Mouse (Mus musculus) embryo, embryonic 10 days (tissue): Measurements from ENCODE around the gene Gprc5b.

Source experiments
- DNase-seq: peaks from one replicate; pipeline ENCODE4 v3.0.0-alpha.2; 2015; ENCODE audit warnings: low spot score

Gprc5b gene

GRCm38 (mm10) chr7:118989275-118989856, 5.6 kb downstream of the Gprc5b start:
- no peak for DNase-seq

GRCm38 (mm10) chr7:118986369-118986768, 8.6 kb downstream of the Gprc5b start:
- no peak for DNase-seq

DNA sequence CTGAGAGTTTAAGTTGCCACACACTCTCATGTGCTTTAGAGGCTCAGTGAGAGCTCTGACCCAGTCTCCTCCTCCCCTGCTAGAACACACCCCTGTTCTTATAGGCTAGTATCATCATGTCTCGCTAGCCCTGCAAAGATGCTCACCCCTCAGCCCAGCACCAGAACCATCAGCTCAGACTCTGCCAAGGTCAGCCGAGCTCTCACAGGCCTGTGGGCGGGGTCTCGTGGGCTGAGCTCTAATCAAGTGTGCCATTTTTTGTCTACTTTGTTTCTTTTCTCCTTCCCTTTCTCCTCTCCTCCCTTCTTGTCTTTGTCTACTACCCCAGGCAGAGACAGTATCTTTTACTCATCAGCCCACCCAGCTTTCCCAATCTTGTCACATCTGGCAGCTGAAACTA, 9.2 kb downstream of the Gprc5b start:
- DNase-seq: no peak

DNA sequence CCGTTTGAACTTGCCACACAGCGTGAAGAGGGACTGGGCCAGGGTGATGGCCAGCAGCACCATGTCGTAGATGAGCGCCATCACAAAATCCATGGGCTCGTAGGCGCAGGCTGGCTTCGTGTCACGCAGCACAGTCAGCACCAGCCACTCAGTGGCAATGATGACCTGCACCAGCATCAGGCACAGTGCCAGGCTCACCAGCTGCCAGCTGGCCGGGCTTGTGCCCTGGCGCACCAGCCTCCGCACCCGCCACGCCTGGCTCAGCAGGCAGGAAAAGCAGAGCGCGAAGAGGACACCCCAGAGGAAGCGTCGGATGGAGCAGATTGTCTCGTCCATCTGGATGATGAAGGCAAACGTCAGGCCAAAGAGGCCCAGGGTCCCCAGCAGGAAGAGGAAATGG, 11.1 kb downstream of the Gprc5b start:
- DNase-seq: no peak

DNA sequence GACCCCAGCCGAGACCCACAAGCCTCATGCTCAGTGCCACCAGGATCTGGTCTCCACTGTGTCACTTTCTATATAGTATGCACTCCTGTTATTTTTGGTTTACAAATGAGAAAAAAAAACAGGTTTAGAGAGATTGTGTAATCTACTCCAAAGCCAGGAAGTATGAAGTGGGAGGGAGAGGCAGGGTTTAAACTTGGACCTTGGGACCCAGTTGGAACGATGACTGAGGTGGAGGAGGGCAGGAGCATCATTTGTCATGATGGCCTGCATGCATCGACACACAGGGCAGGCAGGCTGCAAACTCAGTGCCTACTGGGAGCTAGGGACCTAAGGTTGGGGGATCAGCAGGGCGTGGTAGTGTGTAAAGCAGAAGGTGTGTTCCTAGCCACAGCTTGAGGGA, 12.4 kb downstream of the Gprc5b start:
- no peak for DNase-seq

- DNase-seq: no peak
Observed at GRCm38 (mm10) chr7:118981831-118982230, 13.2 kb downstream of the Gprc5b start.

DNA sequence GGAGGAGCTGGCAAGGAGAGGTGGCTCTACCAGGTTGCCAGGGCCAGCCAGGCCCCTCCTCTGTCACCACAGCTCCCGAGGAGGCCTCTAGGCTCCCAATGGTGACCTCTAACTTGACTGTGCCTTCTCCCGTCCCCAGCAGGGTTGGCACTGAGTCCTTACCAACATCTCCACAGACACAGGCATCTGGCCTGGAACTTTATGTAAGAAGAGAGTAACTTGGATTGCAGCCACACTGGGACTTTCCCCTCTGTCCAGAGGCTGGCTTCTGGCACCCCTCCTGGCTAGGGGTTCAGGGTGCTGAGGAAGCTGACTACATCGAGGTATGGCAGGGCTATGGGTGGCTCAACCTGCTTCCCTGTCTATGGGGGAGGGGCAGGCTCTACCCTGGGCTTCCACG, 13.7 kb downstream of the Gprc5b start:
- DNase-seq: no peak

DNA sequence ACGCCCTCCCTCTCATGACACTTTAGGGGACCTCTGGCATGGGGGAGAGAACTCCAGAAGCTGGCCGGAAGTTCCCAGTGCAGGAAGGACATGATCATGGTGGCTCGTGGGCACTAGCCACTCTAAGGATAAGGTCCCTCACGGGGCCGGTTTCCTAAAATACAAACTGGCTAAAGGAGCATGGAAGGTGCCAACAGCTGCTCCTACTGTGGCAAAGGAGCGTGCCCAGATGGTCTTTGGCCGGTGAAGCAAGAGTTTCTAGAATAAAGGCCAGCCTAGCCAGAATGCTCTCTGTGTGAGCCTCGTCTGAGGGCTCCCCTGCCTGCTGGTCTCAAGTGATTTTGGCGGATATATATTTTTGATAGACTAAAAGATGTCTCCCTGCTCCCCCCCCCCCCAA, 15.3 kb downstream of the Gprc5b start:
- DNase-seq: no peak

DNA sequence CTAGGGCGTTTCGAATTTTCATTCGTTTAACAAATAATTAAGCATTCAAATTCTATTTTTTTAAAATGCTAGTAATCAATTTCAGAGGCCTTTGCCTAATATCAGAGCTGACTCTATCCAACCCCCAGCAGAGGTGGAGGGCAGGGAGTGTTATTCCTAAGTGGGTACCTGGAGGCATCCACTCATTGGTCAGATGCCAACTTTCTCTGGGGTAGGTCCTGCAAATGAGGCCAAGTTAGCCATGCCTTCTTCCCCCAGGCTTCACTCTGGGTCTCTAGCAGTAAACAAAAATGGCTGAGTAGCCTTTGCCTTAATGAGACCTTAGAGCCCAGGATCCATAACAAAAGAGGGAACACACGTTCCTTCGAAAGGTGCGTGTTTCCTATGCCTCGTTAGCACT, 15.9 kb downstream of the Gprc5b start:
- DNase-seq: no peak

DNA sequence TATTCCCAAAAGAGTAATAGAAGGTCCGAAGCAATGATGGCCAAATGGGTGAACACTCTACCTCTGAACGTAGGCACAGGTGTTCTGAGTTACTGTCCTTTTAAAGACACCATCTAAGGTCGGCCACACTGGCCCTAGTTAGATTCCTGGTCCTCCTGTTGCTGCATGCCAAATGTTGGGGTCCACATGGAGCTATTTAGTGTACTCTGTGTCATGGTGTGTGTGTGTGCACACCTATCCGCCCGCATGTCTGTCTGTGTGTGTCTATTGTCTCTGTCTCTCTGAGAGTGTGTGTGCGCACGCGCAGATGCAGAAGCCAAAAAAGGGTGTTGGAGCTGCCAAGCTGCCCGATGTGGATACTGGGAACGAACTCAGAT, 17.9 kb downstream of the Gprc5b start:
- no peak for DNase-seq

DNA sequence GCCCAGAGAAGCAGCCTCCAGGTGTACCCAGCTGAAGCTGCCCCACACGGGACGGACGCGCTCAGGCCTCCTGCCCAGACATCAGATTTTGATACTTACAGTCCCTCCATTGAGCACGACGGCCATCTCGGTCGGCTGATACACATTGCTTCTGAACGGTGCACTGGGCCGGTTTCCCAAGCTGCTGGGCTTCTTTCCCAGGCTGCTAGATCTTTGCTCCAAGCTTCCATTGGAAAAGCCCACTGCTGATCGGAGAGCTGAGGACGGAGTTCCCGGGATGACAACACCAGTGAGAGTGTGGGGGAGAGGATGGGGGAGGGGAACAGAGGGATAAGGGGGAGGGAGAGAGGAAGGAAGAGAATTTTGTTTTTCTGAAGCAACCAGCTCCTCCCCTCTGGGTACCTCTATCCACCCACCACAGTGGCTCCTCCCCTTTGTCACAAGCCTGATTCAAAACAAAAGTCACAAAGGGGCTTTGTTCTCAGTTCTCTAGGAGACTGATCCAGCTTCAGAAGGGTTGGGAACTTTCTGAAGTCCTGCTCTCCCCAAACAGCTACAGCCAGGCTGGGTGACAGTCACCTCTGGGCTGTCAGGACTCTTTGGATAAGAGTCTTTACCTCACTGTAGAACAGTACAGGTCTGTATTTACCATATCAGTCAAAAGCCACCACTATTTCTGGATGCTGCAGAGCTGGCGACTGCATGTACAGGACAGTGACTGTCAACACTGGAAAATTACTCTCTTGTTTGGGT, 18.4 kb downstream of the Gprc5b start:
- DNase-seq: peak; percentile 71

DNA sequence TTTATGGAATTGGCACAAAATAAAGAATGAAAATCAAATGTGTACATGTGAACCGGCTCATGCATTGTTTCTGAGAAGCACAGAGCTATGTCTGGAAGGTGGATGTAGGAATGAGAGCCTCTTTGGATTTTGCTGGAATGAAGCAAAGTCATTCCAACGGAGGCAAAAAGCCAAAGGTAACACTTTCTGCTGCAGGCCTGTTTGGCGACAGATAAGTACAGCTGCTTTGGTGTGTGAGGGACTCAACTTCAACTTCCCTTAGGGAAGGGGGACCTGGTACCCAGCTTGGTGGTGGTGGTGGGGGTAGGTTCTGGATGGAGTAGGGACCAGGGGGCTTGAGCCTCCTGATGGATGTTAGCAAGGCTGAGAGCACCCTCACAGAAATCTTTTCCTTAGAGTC, 19.2 kb downstream of the Gprc5b start:
- DNase-seq: no peak

DNA sequence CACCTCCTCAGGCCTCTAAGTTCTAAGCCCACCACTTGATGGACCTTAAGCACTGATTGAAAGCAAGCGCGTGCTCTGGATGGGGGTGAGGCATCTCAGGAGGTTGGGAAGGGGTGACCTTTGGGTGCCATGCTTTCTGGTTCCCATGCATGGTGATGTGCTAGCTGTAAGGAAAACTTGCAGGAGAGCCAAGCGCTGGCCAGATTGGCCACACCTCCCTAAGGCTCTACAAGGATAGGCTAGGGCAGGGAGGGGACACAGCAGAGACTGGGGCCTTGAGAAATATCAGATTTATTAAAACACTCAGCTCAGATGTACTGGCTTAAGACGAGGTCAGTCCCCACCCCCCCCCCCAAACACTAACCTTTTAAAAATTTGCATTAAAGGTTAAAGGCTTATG, 21.6 kb downstream of the Gprc5b start:
- no peak for DNase-seq

DNA sequence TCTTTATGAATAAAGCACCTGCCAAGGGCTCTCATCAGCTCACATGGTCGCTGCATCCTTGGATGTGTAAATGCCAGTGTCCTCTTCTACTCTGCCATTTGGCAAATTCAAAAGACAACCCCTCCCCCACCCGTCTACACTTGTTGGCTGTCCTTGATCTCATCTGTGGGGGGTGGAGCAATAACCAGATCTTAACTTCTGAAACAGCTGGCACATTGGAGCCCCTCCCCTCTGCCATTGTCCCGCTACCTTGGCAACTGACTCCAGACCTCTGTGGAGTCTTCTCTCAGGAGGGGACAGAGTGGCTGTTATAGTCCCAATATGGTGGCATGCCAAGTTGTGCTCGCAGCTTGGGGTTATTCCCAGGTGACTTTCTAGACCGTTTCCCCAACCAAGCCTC, 22.7 kb downstream of the Gprc5b start:
- peak; percentile 34 for DNase-seq

GRCm38 (mm10) chr7:118971499-118971898, 23.5 kb downstream of the Gprc5b start:
- no peak for DNase-seq

DNA sequence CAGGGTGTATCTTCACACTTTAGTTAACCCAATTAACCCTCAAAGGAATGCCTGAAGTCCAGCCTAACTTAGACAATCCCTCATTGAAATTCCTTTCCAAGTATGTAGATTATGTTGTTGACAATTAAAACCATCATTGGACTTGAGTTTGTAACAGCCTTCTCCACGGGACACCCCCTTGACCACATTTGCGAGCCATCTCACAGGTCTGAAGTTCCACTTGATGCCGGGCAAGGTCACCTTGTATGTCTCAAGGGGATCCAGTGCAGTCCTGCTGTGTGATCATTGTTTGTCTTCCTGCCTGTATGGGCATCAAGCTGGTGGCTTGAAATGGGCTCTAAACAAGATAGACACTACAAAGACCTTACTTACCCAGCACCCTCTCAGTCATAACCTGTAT, 26.1 kb downstream of the Gprc5b start:
- DNase-seq: no peak

GRCm38 (mm10) chr7:118965198-118965597, 29.8 kb downstream of the Gprc5b start:
- no peak for DNase-seq

- no peak for DNase-seq
Observed at GRCm38 (mm10) chr7:118964777-118965176, 30.2 kb downstream of the Gprc5b start.

DNA sequence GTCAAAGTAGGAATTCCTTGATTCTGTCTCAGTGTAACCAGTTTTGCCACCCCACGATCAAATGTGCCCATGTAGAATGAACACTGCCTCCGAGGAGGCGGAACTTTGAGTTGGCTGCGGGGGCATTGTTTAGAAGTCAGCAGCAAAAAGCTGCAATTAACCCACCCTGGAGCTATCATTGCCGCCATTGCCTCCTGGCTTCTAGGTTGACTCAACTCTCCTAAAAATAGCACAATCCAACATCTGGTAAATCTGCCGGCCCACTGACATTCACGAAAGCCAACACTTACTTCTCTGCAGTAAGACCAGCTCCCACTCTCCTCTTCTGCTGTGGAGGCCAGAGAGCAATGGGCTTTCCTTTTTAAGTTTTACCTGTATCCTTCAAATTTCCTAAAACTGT, 35.8 kb downstream of the Gprc5b start:
- no peak for DNase-seq

DNA sequence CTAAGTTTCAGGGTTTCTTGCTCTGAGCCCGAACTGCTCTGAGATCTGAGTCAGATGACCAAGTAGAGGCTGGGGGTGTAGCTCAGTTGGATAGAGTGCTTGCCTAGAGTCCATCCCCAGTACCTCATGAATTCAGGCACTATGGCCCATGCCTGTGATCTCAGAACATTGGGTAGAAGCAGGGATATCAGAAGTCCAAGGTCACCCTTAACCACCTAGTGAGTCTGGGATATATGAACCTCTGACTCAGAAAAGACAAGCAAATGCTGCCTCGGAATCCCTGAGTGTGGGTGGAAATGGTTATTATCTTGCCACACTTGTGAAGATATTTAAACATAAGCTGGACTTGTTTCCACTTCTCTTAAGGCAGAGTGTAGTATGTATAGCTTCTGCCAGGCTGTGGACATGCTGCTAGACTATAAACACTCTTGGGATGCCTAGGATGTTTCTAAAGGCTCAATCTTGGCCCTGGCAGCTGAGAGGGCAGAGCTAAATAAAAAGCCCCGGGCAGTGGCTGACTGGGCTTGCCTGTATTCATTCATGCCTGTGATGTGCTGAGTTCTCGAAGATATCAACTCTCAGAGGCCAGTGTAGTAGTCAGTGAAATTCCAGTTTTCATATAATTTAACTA, 38.3 kb downstream of the Gprc5b start:
- DNase-seq: no peak

DNA sequence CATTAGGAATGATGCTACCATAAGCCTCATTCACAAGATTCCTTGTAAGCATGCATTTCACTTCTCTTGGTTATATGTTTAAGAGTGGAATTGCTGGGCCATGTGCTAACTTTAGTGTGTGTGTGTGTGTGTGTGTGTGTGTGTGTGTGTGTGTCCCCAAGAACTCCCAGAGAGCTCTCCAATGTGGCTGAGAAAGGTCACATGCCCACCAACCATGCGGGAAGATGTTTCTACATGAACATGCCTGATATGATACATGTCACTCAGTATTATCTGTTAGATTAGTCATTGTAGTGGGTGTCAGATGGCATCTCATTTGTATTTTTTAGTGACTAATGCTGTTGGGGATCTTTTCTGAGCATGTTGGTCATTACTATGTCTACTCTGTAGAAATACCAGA, 40.0 kb downstream of the Gprc5b start:
- DNase-seq: no peak

GRCm38 (mm10) chr7:118953626-118954282, 41.3 kb downstream of the Gprc5b start:
- no peak for DNase-seq

DNA sequence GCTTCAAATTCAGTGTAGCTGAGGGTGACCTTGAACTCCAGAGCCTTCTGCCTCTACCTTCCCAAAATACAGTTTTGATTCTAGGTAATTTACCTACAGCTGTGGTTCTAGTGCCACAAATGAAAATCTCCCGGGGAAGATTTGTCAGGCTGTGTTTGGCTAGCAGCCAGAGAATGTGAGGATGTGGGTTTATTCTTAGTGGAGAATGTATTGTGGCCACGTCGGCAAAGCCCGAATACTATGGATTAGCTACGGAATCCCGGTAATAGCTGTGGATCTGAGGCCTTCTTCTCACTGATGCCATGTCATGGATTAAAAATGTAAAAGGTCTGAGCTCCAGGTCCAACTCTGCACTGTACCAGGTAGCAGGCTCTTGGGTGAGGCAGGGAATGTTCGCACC, 45.3 kb downstream of the Gprc5b start:
- no peak for DNase-seq
